Mouse (Mus musculus) forebrain, embryonic 15.5 days (tissue): ENCODE data around the gene Usp13. TPM values are rescaled to one million over a fixed set of nuclear protein-coding genes. Genes with fewer than 3 reads are reported as not detected.

Experiments used
- ATAC-seq: fragments of 200-750 bp; cut with Nextera tagmentation; replicated peaks from 2 replicates; pipeline ENCODE4 v1.8.0; 2017; ENCODE audit warnings: mild to moderate bottlenecking, moderate TSS enrichment, moderate library complexity
- H3K27ac ChIP-seq: fragments of 300-500 bp; sonication (generic); replicated peaks from 2 replicates; pipeline ENCODE4 v1.5.1; 2015; ENCODE audit warnings: mild to moderate bottlenecking, inconsistent platforms
- H3K27me3 ChIP-seq: fragments of 300-500 bp; sonication (generic); 2 replicates; pipeline ENCODE4 v1.6.1; 2015; ENCODE audit warnings: inconsistent platforms
- H3K36me3 ChIP-seq: fragments of 300-500 bp; sonication (generic); 2 replicates; pipeline ENCODE4 v1.6.1; 2015; ENCODE audit warnings: mild to moderate bottlenecking, inconsistent platforms
- H3K4me1 ChIP-seq: fragments of 300-500 bp; sonication (generic); 2 replicates; pipeline ENCODE4 v1.6.1; 2015; ENCODE audit warnings: inconsistent platforms
- H3K4me2 ChIP-seq: fragments of 300-500 bp; sonication (generic); replicated peaks from 2 replicates; pipeline ENCODE4 v1.6.1; 2015; ENCODE audit warnings: mild to moderate bottlenecking, inconsistent platforms
- H3K4me3 ChIP-seq: fragments of 300-500 bp; sonication (generic); 2 replicates; pipeline ENCODE4 v1.5.1; 2015; ENCODE audit warnings: mild to moderate bottlenecking, inconsistent platforms
- H3K9ac ChIP-seq: fragments of 300-500 bp; sonication (generic); replicated peaks from 2 replicates; pipeline ENCODE4 v1.6.1; 2015; ENCODE audit warnings: mild to moderate bottlenecking, inconsistent platforms
- H3K9me3 ChIP-seq: fragments of 300-500 bp; sonication (generic); 2 replicates; pipeline ENCODE4 v1.6.1; 2016; ENCODE audit warnings: inconsistent platforms
- WGBS: fragments of 180-500 bp; shearing (Covaris S2); methylation state at CpG from one replicate; pipeline ENCODE4 v1.1.7; 2015; ENCODE audit warnings: mixed read lengths; 5-methylcytosine and 5-hydroxymethylcytosine counted together
- polyA plus RNA-seq: library from polyadenylated mRNA; unstranded; fragments of >200 nt; fragmentation: Nextera tagmentation; extraction: Ambion mirVana; gene quantifications from 2 replicates; pipeline ENCODE4 v1.2.1, GENCODE M21; 2015

The Usp13 gene
- polyA plus RNA-seq, 1 experiment from 2014 or later, result 8.2 TPM

DNA sequence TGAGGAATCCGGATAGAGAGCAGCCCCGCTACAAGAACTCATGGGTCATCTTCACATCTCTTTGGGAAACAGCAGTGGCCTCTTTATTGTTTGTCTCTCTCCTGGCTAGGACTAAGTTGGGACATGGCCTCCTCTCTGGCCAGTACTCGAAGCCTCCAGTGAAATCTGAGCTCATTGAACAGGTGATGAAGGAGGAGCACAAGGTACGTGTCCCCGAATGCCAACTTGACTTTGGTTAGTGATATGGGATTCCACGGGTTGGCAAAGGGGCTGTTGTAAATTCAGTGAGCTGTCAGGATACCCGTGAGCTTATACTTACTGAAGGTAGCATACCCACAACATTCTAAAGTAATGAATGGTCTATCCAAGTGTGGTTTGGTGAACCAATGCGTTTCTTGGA lies 69.0 kb downstream of the Usp13 start:
- Histone ChIP-seq H3K4me1 (no peaks in the 10 kb centered on the region), H3K27me3 (no peaks in the 10 kb centered on the region), H3K4me3 (no peak overlapping the region), H3K9me3 (no peaks in the 10 kb centered on the region), H3K4me2 (no peak overlapping the region), H3K36me3 (0 out of 2 replicates have a peak, but pooled peaks cover 2% of the 10 kb centered on the region), H3K9ac (no peak overlapping the region), H3K27ac (no peak overlapping the region)
- 93% methylated on average over 8 of the region's 8 CpGs for WGBS
- no peak for ATAC-seq

DNA sequence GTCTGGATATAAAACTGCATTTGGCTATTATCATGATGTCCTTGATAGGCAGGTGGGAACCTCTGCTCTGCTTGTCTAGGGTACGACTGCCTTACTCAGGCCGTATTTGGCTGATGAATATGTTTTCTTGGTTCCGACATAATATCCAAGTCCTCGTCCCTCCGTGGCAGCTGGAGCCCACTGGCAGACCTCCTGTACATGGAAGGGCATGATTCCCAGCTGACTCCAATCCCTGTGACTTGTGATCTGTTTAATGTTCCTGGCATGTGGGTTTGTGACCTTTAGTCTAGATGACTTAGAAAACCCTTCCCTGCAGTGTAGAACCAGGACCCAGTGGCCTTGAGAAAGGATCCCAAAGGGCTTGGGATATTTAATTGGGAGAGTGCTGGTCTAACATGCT lies 71.5 kb downstream of the Usp13 start:
- Histone ChIP-seq H3K27ac (no peak overlapping the region), H3K9ac (no peak overlapping the region), H3K4me1 (no peaks in the 10 kb centered on the region), H3K4me3 (no peak overlapping the region), H3K4me2 (no peak overlapping the region), H3K36me3 (no peaks in the 10 kb centered on the region), H3K27me3 (no peaks in the 10 kb centered on the region), H3K9me3 (no peaks in the 10 kb centered on the region)
- WGBS, result 94% methylated on average over 5 of the region's 5 CpGs
- ATAC-seq, result no peak

DNA sequence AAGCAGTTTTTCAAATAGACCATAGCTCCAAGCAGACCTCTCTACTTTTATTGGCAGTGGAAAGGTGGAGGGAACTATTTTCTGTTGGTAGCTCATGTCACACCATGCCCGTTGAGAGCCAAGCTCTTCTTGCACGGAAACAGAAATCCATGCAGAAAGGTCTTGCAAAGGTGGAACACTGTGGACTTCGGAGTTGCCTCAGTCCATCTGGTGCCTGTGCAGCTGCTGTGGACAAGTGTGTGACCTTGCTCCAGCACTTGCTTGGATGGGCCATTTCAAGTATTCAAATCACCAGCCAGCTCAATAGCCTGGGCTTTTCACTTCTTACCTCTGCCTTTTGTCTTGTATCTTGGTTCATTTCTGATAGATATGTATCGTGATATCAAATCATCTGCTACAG lies 72.8 kb downstream of the Usp13 start:
- Histone ChIP-seq H3K27ac (no peak overlapping the region), H3K9ac (no peak overlapping the region), H3K4me3 (no peak overlapping the region), H3K9me3 (no peaks in the 10 kb centered on the region), H3K4me1 (no peaks in the 10 kb centered on the region), H3K36me3 (no peaks in the 10 kb centered on the region), H3K4me2 (no peak overlapping the region), H3K27me3 (no peaks in the 10 kb centered on the region)
- 97% methylated on average over 4 of the region's 4 CpGs for WGBS
- ATAC-seq, result no peak

DNA sequence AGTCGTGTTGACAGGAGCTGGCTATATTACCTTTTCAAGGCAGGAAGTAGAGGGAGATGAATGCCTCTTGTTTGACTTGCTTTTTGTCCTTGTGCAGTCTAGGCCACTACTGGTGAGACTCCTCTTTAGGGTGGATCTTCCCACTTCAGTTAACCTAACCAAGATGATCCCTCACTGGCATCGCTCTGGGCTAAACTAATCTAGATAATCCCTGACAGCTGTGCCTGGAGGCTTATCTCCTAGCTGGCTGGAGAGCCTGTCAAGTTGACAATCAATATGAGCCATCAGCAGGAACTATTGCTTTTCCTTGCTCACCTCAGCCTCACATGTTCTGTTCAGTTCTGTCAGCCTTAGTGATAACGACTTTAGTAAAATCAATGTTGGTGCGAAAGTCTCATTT lies 86.1 kb downstream of the Usp13 start:
- H3K9me3 ChIP-seq, result no peaks in the 10 kb centered on the region
- 38% methylated on average over 4 of the region's 4 CpGs for WGBS
- peaks cover 13% of the 10 kb centered on the region for H3K4me1 ChIP-seq
- no peak overlapping the region for H3K9ac ChIP-seq
- H3K4me3 ChIP-seq, result no peak overlapping the region
- H3K27me3 ChIP-seq, result no peaks in the 10 kb centered on the region
- H3K4me2 ChIP-seq, result no peak overlapping the region
- no peaks in the 10 kb centered on the region for H3K36me3 ChIP-seq
- no peak overlapping the region for H3K27ac ChIP-seq
- ATAC-seq, result no peak

DNA sequence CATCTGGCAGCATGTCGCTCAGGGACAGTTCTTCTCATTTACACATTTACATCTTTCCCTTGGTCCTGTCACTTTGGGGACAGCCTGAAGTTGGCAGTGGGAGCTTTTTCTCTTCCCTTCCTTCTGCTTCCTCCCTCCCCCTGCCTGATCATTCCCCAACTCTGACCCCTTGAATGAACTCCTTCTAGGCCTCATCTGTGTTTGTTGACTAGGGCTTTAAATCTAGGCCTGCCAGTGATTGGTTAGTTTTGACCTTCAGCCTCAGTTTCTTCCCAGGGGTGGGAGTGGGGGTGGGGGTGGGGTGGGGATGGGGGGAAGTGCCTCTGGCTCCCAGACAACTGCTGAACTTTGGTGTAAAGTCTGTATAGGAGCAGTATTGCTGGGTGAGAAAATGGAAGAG lies 87.3 kb downstream of the Usp13 start:
- ATAC-seq, result no peak
- Histone ChIP-seq H3K9ac (no peak overlapping the region), H3K4me3 (no peak overlapping the region), H3K4me1 (peaks cover 13% of the 10 kb centered on the region), H3K9me3 (no peaks in the 10 kb centered on the region), H3K36me3 (no peaks in the 10 kb centered on the region), H3K27ac (no peak overlapping the region), H3K4me2 (no peak overlapping the region), H3K27me3 (no peaks in the 10 kb centered on the region)
- WGBS, result 83% methylated on average over 1 of the region's 1 CpGs

DNA sequence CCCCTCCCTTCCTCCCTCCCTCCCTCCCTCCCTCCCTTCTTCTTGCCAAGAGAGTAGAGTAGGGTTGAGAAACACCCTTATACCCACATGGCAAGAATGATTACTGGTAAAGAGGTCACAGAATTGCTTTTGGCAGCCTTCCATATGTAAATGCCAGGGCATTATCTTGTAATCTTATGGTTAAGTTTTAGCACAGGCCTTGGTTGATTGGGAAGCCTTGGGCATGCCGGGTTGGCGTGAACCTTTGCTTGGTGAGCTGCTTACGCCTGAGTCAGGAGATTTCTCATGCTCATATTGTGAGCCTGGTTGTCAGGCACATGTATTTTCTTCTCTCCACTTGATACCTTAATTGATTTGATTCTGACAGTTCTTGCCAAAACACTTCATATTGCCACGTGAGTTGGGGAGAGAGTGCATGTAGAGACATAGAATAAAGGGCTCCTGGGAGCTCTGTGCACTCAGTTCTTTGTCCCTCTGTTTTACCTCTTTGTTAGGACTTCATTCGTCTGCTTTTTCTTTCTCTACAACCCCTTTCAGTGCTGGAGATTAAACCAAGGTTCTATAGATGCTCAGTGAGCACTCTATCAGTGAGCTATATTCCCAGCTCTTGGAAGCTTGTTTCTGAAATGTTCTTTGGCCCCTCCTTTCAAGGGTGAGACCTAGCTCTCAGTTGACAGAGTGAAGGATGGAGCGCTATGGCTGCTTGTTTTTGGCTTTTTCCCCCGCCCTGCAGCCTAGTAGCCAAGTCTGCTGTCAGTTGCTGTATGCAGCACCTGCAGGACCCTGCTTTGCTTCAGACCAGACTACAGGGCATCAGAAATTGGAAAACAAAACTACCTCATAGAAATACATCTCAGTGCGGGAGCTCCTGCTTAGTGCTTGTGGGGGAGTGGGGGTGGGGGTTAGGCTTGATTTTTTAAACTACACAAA lies 88.8 kb downstream of the Usp13 start:
- 17% methylated on average over 8 of the region's 8 CpGs for WGBS
- Histone ChIP-seq H3K9me3 (no peaks in the 10 kb centered on the region), H3K27ac (peak overlapping the region; percentile 72), H3K4me1 (peaks cover 13% of the 10 kb centered on the region), H3K9ac (no peak overlapping the region), H3K4me3 (no peak overlapping the region), H3K27me3 (no peaks in the 10 kb centered on the region), H3K36me3 (no peaks in the 10 kb centered on the region), H3K4me2 (no peak overlapping the region)
- ATAC-seq, result peak; percentile 64

DNA sequence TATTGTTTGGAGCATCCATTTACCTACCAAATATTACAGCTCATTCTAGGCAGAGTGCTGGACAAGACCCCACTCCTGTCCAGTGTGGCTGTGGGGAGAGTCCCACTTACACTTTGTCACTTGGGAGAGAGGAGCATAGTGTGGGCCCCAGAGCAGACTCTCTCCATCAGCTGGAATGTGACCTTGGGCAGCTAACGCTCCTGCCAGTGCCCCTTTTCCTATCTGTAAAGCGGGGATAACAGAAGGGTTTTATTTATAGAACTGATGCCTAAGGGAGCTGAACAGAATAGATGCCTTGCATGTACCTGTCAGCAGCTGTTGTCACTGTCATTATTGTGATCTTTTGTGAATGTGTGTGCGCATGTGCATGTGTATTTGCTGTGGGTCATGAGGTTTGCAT lies 91.1 kb downstream of the Usp13 start:
- H3K9me3 ChIP-seq, result no peaks in the 10 kb centered on the region
- H3K4me1 ChIP-seq, result peaks cover 13% of the 10 kb centered on the region
- H3K27me3 ChIP-seq, result no peaks in the 10 kb centered on the region
- H3K27ac ChIP-seq, result no peak overlapping the region
- no peak overlapping the region for H3K4me2 ChIP-seq
- H3K9ac ChIP-seq, result no peak overlapping the region
- 80% methylated on average over 3 of the region's 3 CpGs for WGBS
- no peak for ATAC-seq
- H3K4me3 ChIP-seq, result no peak overlapping the region
- H3K36me3 ChIP-seq, result no peaks in the 10 kb centered on the region

DNA sequence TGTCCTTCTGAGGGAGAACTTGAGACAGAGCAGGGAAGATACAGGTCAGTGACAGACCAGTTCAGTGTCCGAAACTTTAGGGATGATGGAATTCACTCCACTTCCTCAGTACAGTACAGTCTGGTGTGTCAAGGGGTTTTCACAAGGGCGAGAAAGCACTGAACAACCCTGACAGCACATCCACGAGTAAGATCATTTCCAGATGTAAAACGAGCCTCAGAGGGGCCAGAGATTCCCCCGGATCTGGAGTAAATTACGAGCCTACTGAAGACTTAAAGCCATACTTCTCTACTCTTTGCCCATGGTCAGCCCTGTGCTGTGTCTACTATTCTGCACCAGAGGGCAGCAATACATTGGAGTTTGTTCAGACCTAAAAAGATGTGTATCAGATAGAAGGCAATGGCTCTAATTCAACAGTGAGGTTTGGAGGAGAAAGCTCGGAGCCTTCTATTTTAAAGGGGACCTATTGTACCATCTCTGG lies 92.8 kb downstream of the Usp13 start:
- no peak overlapping the region for H3K27ac ChIP-seq
- no peaks in the 10 kb centered on the region for H3K27me3 ChIP-seq
- H3K36me3 ChIP-seq, result no peaks in the 10 kb centered on the region; the same call in 1 of the 2 replicates
- H3K9ac ChIP-seq, result no peak overlapping the region
- peaks cover 12% of the 10 kb centered on the region for H3K4me1 ChIP-seq
- H3K9me3 ChIP-seq, result no peaks in the 10 kb centered on the region
- no peak overlapping the region for H3K4me2 ChIP-seq
- 69% methylated on average over 7 of the region's 7 CpGs for WGBS
- H3K4me3 ChIP-seq, result no peak overlapping the region
- ATAC-seq, result peak; percentile 82

DNA sequence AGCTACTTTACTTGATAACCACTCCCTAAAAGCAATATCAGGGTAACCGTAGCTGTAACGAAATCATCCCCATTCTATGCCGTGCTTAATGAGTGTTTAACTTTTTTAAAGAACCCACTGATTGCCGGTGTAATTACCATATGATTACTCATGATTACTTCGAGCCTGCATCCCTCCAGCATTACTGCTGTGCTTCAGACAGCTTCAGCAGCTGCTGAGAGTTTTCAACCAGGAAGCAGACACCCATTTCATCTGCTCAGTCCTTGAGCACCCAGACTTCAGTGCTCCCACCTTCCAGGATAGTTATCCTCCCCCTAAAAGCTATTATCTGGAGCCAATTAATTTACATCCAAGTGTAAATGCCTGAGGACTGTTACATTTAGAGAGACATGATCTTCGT lies 106.8 kb downstream of the Usp13 start:
- Histone ChIP-seq H3K4me2 (no peak overlapping the region), H3K27me3 (no peaks in the 10 kb centered on the region), H3K4me3 (no peak overlapping the region), H3K9ac (no peak overlapping the region), H3K9me3 (peaks cover 3% of the 10 kb centered on the region; the same call in 1 of the 2 replicates), H3K4me1 (no peaks in the 10 kb centered on the region), H3K27ac (0 out of 2 replicates have a peak overlapping the region, but pooled peaks have one; percentile 27), H3K36me3 (peaks cover 21% of the 10 kb centered on the region)
- WGBS, result 36% methylated on average over 6 of the region's 6 CpGs
- ATAC-seq, result peak; percentile 90

DNA sequence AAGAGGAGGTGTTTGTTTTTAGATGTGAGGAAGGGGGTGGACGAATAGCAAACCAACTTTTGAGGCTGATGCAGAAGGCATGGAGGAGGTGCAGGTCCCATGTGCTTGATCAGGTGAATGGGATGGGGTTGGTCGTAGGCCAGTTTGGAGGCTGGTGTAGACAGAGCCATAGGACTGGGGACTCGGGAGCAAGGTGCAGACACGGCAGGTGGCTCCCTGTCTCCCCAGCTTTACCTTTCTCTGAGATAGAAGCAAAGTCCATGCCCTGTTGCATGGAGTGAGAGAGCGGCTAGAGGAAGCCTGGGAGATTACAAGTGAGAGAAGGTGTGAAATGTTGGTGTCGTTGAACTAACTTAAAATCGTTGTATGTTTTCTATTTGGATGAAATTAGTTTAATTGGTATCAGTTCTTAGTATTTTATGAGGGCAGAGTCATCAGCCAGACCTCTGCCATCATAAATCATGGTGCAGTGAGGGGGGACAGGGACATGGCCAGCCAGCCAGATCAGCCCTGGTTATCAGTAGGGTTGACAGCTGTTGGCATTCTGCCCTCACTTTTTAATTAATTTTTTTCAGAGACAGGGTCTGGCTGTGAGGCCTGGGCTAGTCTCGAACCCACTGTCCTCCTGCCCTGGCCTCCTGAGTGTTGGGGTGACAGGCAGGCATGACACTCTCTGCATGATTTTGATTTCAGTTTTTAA lies 122.6 kb downstream of the Usp13 start:
- no peaks in the 10 kb centered on the region for H3K4me1 ChIP-seq
- no peak for ATAC-seq
- no peaks in the 10 kb centered on the region for H3K9me3 ChIP-seq
- no peak overlapping the region for H3K9ac ChIP-seq
- H3K4me2 ChIP-seq, result no peak overlapping the region
- no peaks in the 10 kb centered on the region for H3K27me3 ChIP-seq
- no peaks in the 10 kb centered on the region for H3K36me3 ChIP-seq
- WGBS, result 83% methylated on average over 8 of the region's 8 CpGs
- no peak overlapping the region for H3K27ac ChIP-seq
- no peak overlapping the region for H3K4me3 ChIP-seq

DNA sequence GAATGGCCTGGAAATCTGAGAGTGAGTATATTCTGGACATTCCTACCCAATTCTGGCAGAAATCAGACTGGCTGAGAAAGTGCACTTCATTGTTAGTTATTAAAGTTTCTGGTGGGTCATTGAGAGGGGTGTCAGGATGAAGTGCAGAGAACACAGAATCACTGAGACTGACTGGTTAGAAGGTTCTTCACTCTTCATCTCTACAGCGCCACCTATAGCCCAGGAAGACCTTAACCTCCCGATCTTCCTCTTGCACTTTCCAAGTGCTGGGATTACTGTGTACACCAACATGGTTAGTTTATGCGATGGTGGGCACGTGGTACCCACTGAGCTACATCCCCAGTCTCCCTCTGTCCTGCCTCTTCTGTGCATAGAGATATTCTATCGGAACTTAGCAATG lies 130.1 kb downstream of the Usp13 start:
- no peaks in the 10 kb centered on the region for H3K27me3 ChIP-seq
- no peaks in the 10 kb centered on the region for H3K4me1 ChIP-seq
- H3K9me3 ChIP-seq, result no peaks in the 10 kb centered on the region
- H3K9ac ChIP-seq, result no peak overlapping the region
- no peak overlapping the region for H3K27ac ChIP-seq
- no peaks in the 10 kb centered on the region for H3K36me3 ChIP-seq
- H3K4me3 ChIP-seq, result no peak overlapping the region
- ATAC-seq, result no peak
- H3K4me2 ChIP-seq, result no peak overlapping the region
- 93% methylated on average over 5 of the region's 5 CpGs for WGBS

DNA sequence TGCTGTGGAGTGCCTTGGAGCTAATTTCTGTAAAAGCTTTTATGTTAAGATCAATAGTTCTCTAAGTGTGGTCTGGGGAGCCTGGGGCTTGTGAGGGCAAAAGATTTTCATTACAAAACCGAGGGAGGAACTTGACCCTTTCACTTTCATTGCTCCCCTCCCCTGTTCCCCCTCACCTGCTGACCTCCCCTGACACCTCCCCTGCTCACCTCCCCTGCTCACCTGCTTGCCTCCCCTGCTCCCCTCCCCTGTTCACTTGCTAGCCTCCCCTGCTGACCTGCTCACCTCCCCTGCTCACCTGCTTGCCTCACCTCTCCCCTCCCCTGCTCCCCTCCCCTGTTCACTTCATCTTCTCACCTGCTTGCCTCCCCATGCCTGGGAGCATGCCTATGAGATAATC lies 134.0 kb downstream of the Usp13 start:
- no peak for ATAC-seq
- Histone ChIP-seq H3K9me3 (no peaks in the 10 kb centered on the region), H3K4me2 (no peak overlapping the region), H3K4me1 (no peaks in the 10 kb centered on the region), H3K27me3 (no peaks in the 10 kb centered on the region), H3K4me3 (no peak overlapping the region), H3K36me3 (no peaks in the 10 kb centered on the region), H3K9ac (no peak overlapping the region), H3K27ac (no peak overlapping the region)
- 4% methylated on average over 1 of the region's 1 CpGs for WGBS
